Mouse (Mus musculus) left cerebral cortex, postnatal 14 days (tissue): Measurements from ENCODE around the gene Magi3. TPM values are rescaled to one million over a fixed set of nuclear protein-coding genes. Genes with fewer than 3 reads are reported as not detected.
A peak's percentile ranks its signal among the peaks of the same experiment; 100 is the strongest.

Experiments used
- DNase-seq, 2 experiments: peaks; one replicate each; pipeline ENCODE4 v3.0.0; 2021 to 2022; ENCODE audit warnings: low spot score in 2 of 2, mixed read lengths in 1 of 2
- intact Hi-C: fragments of 180-260 bp; cut with DNase I; formaldehyde crosslinking; loops from one replicate; pipeline ENCODE4 v1.15.1; 2025
- long read RNA-seq, 2 experiments: library from polyadenylated mRNA; stranded (forward); transcript quantifications; one replicate each; pipeline ENCODE4 v2.0.0; 2021
- total RNA-seq, 2 experiments: library from RNA; stranded (reverse); gene quantifications; 2 replicates each; pipeline ENCODE4 v1.2.3; 2021

Gene Magi3
- total RNA-seq, result 10 to 100 TPM; 41.0 to 48.4 TPM
- long read RNA-seq, experiment 1, full-length matches to known transcripts, result 7 of 16 reads
- long read RNA-seq, experiment 1, partial matches to known transcripts, result 7 of 16 reads
- long read RNA-seq, experiment 1, other reads (novel, unspliced or antisense), result 2 of 16 reads
- long read RNA-seq, experiment 2, full-length matches to known transcripts, result 10 of 18 reads
- long read RNA-seq, experiment 2, partial matches to known transcripts, result 4 of 18 reads
- long read RNA-seq, experiment 2, other reads (novel, unspliced or antisense), result 4 of 18 reads

- intact Hi-C loops, result loop anchor here (5.0 kb wide), 1 partner anchor 222 kb away; no protein-coding TSS in a partner anchor
- DNase-seq, result peak; percentile 98
Observed at GRCm38 (mm10) chr3:104220295-104220965, at the start of gene Magi3. TSS of gene Magi3 (minus strand) at chr3:104220374.

GRCm38 (mm10) chr3:104264530-104265145, 44.5 kb upstream of the Magi3 start:
- intact Hi-C loops, result no loop called here
- DNase-seq, result peak in 1 of 2 experiments; percentile 35

GRCm38 (mm10) chr3:104260221-104260620, 40.0 kb upstream of the Magi3 start:
- intact Hi-C loops, result no loop called here
- no peak for DNase-seq

- intact Hi-C loops, result no loop called here
- DNase-seq, result no peak
Observed at GRCm38 (mm10) chr3:104259168-104259567, 39.0 kb upstream of the Magi3 start.

GRCm38 (mm10) chr3:104257041-104257440, 36.9 kb upstream of the Magi3 start:
- intact Hi-C loops, result no loop called here
- DNase-seq, result no peak

- no peak for DNase-seq
- intact Hi-C loops, result no loop called here
Observed at GRCm38 (mm10) chr3:104253760-104254159, 33.6 kb upstream of the Magi3 start.

GRCm38 (mm10) chr3:104247850-104248249, 27.7 kb upstream of the Magi3 start:
- no peak for DNase-seq
- intact Hi-C loops, result no loop called here

GRCm38 (mm10) chr3:104247057-104247456, 26.9 kb upstream of the Magi3 start:
- intact Hi-C loops, result no loop called here
- no peak for DNase-seq

- DNase-seq, result no peak
- intact Hi-C loops, result no loop called here
Observed at GRCm38 (mm10) chr3:104244373-104244772, 24.2 kb upstream of the Magi3 start.

GRCm38 (mm10) chr3:104243972-104244371, 23.8 kb upstream of the Magi3 start:
- intact Hi-C loops, result no loop called here

GRCm38 (mm10) chr3:104239785-104240184, 19.6 kb upstream of the Magi3 start:
- intact Hi-C loops, result no loop called here
- DNase-seq, result no peak

More at GRCm38 (mm10) chr3:104243972-104244371, 23.8 kb upstream of the Magi3 start:
- no peak for DNase-seq

GRCm38 (mm10) chr3:104239376-104239775, 19.2 kb upstream of the Magi3 start:
- intact Hi-C loops, result no loop called here
- no peak for DNase-seq

GRCm38 (mm10) chr3:104237846-104238440, 17.8 kb upstream of the Magi3 start:
- DNase-seq, result no peak
- intact Hi-C loops, result no loop called here

- intact Hi-C loops, result no loop called here
- no peak for DNase-seq
Observed at GRCm38 (mm10) chr3:104236029-104236428, 15.9 kb upstream of the Magi3 start.

- DNase-seq, result no peak
- intact Hi-C loops, result no loop called here
Observed at GRCm38 (mm10) chr3:104235099-104235498, 14.9 kb upstream of the Magi3 start.

GRCm38 (mm10) chr3:104233366-104234312, 13.5 kb upstream of the Magi3 start:
- DNase-seq, result no peak
- intact Hi-C loops, result no loop called here

- DNase-seq, result no peak
- intact Hi-C loops, result no loop called here
Observed at GRCm38 (mm10) chr3:104227438-104228111, 7.4 kb upstream of the Magi3 start.

GRCm38 (mm10) chr3:104226731-104227130, 6.6 kb upstream of the Magi3 start:
- DNase-seq, result no peak
- intact Hi-C loops, result no loop called here
